Mouse (Mus musculus) liver, embryonic 14.5 days (tissue): Measurements from ENCODE around the gene Nacc2.

Experiments used
- CTCF ChIP-seq: IDR thresholded peaks from 2 replicates; pipeline ENCODE4 v1.5.1; 2016; ENCODE audit warnings: antibody characterized with exemption, low read depth, control low read depth
- EP300 ChIP-seq: IDR thresholded peaks from 2 replicates; pipeline ENCODE4 v1.6.1; 2016; ENCODE audit warnings: antibody characterized with exemption, low read depth

- TF ChIP-seq CTCF, result no peak
- TF ChIP-seq EP300, result no peak
Observed at GRCm38 (mm10) chr2:26017326-26017725, 105.7 kb downstream of the Nacc2 start.
